Mouse (Mus musculus): ENCODE data around the gene Fhl2. TPM values are rescaled to one million over a fixed set of nuclear protein-coding genes. Genes with fewer than 3 reads are reported as not detected.

Fhl2 gene
- polyA plus RNA-seq, 1 experiment from 2014 or later, result 31.2 TPM

DNA sequence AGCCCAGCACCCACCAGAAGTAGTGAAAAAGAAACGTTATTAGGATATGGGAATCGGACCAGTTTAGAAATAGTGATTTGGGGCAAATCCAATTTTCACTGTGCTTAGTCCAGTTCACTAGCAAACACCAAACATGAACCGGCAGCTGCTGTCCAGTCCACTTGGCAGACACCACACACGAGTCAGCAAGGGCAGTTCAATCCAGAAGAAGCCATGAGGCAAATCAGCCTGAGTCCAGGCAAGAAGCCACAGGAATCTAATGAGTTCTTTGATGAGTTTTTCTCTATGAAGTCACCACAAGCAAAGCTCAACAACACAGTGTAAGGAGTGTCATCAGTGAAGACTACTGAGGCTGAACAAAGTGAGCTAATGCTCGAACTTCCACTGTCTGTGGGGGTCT is 26.3 kb upstream of the Fhl2 start:
- Histone ChIP-seq H3K9me3 (ENCODE audit: control insufficient read depth, low read length) (no peaks in the 10 kb centered on the region), H3K27ac (ENCODE audit: low read length) (no peak overlapping the region), H3K4me2 (ENCODE audit: low read depth, low read length) (no peak overlapping the region), H3K4me1 (replicated peaks; ENCODE audit: control insufficient read depth, insufficient read depth, low read length) (no peaks in the 10 kb centered on the region), H3K36me3 (ENCODE audit: control insufficient read depth, insufficient read depth, low read length) (no peaks in the 10 kb centered on the region), H3K27me3 (ENCODE audit: control insufficient read depth, insufficient read depth, low read depth, low read length) (no peaks in the 10 kb centered on the region), H3K4me3 (ENCODE audit: low read length) (no peak overlapping the region), H3K9ac (ENCODE audit: low read length) (no peak overlapping the region)
- ATAC-seq (ENCODE audit: low read depth), result no peak
- WGBS, result 62% methylated on average over 5 of the region's 5 CpGs

DNA sequence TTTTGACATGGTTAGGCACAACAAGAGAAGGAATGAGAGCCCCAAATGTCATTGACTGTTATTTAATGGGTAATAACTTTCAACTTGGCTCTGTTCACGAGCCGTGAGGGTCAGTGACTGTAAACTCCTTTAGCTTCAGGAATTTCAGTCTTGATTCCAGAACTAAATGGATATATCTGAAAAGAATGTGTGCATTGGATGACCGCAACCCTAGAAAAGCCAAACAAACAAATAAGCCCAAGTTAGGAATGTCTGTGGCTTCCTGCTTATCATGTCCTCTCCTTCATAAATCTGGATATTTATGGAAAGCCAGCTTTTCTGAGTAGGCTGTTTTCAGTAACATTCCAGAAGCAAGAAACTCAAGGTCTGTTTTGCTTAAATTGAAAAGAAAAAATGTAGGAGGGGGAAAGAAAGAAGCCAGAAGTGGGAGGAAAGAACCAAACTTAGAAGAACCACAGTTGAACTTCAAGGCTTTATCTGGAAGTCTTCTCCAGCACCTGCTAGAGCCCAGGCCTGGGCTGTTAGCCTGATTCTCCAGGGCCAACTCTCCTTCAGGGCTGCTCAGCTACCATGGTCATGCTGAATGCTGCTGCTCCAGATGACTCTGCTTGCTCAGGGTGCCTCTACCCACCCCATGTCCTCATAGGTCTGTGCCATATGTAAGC is 21.4 kb upstream of the Fhl2 start:
- Histone ChIP-seq H3K36me3 (ENCODE audit: control insufficient read depth, insufficient read depth, low read length) (no peaks in the 10 kb centered on the region), H3K4me3 (ENCODE audit: low read length) (no peak overlapping the region), H3K4me1 (replicated peaks; ENCODE audit: control insufficient read depth, insufficient read depth, low read length) (peaks cover 2% of the 10 kb centered on the region; the same call in 1 of the 2 replicates), H3K27me3 (ENCODE audit: control insufficient read depth, insufficient read depth, low read depth, low read length) (no peaks in the 10 kb centered on the region), H3K27ac (ENCODE audit: low read length) (no peak overlapping the region), H3K9me3 (ENCODE audit: control insufficient read depth, low read length) (no peaks in the 10 kb centered on the region), H3K4me2 (ENCODE audit: low read depth, low read length) (no peak overlapping the region), H3K9ac (ENCODE audit: low read length) (no peak overlapping the region)
- no peak for ATAC-seq (ENCODE audit: low read depth)
- WGBS, result 66% methylated on average over 3 of the region's 3 CpGs

DNA sequence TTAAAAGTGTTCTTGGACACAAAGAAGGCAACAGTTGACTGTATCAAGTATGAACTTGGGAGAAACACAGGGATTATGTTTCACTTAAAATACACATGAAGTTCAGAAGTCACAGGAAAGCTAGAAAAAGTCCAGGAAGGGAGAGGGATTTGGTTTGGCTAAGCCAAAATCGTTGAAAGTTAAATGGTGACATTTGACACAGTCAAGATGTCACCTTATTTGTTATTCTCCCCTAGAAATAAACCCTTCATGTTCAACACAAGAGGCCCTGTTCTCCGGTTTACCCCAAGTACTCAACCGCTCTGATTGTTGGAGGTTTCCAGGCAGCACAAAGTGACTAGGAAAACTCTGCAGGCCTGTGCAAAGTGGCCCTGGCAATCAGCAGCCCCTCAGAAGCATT is 18.8 kb upstream of the Fhl2 start:
- no peak overlapping the region for H3K27ac ChIP-seq (ENCODE audit: low read length)
- 0 out of 2 replicates have a peak, but pooled peaks have one; percentile 28 for ATAC-seq (ENCODE audit: low read depth)

GRCm38 (mm10) chr1:43211274-43211673 is 14.5 kb upstream of the Fhl2 start:
- no peak overlapping the region for H3K4me2 ChIP-seq (ENCODE audit: low read depth, low read length)

More for the DNA sequence above, 18.8 kb upstream of the Fhl2 start:
- Histone ChIP-seq H3K9me3 (ENCODE audit: control insufficient read depth, low read length) (no peaks in the 10 kb centered on the region), H3K4me2 (ENCODE audit: low read depth, low read length) (no peak overlapping the region), H3K4me1 (replicated peaks; ENCODE audit: control insufficient read depth, insufficient read depth, low read length) (peaks cover 2% of the 10 kb centered on the region; the same call in 1 of the 2 replicates), H3K9ac (ENCODE audit: low read length) (no peak overlapping the region), H3K4me3 (ENCODE audit: low read length) (no peak overlapping the region), H3K36me3 (ENCODE audit: control insufficient read depth, insufficient read depth, low read length) (no peaks in the 10 kb centered on the region), H3K27me3 (ENCODE audit: control insufficient read depth, insufficient read depth, low read depth, low read length) (no peaks in the 10 kb centered on the region)
- WGBS, result 26% methylated on average over 3 of the region's 3 CpGs

GRCm38 (mm10) chr1:43210285-43210684 is 13.5 kb upstream of the Fhl2 start:
- no peak overlapping the region for H3K4me2 ChIP-seq (ENCODE audit: low read depth, low read length)
- H3K9me3 ChIP-seq (ENCODE audit: control insufficient read depth, low read length), result no peaks in the 10 kb centered on the region
- 75% methylated on average over 9 of the region's 9 CpGs for WGBS
- H3K27me3 ChIP-seq (ENCODE audit: control insufficient read depth, insufficient read depth, low read depth, low read length), result no peaks in the 10 kb centered on the region
- no peaks in the 10 kb centered on the region for H3K36me3 ChIP-seq (ENCODE audit: control insufficient read depth, insufficient read depth, low read length)
- no peak overlapping the region for H3K27ac ChIP-seq (ENCODE audit: low read length)
- H3K4me3 ChIP-seq (ENCODE audit: low read length), result no peak overlapping the region
- H3K4me1 ChIP-seq (replicated peaks; ENCODE audit: control insufficient read depth, insufficient read depth, low read length), result no peaks in the 10 kb centered on the region
- H3K9ac ChIP-seq (ENCODE audit: low read length), result no peak overlapping the region
- ATAC-seq (ENCODE audit: low read depth), result no peak

More at GRCm38 (mm10) chr1:43211274-43211673, 14.5 kb upstream of the Fhl2 start:
- Histone ChIP-seq H3K4me3 (ENCODE audit: low read length) (no peak overlapping the region), H3K4me1 (replicated peaks; ENCODE audit: control insufficient read depth, insufficient read depth, low read length) (peaks cover 2% of the 10 kb centered on the region; the same call in 1 of the 2 replicates), H3K36me3 (ENCODE audit: control insufficient read depth, insufficient read depth, low read length) (no peaks in the 10 kb centered on the region), H3K9me3 (ENCODE audit: control insufficient read depth, low read length) (no peaks in the 10 kb centered on the region), H3K27ac (ENCODE audit: low read length) (no peak overlapping the region), H3K27me3 (ENCODE audit: control insufficient read depth, insufficient read depth, low read depth, low read length) (no peaks in the 10 kb centered on the region), H3K9ac (ENCODE audit: low read length) (no peak overlapping the region)
- ATAC-seq (ENCODE audit: low read depth), result peak; percentile 43; the same call in 1 of the 2 replicates
- WGBS, result 9% methylated on average over 1 of the region's 1 CpGs

GRCm38 (mm10) chr1:43207147-43207546 is 10.4 kb upstream of the Fhl2 start:
- H3K36me3 ChIP-seq (ENCODE audit: control insufficient read depth, insufficient read depth, low read length), result no peaks in the 10 kb centered on the region
- 83% methylated on average over 1 of the region's 1 CpGs for WGBS
- no peak for ATAC-seq (ENCODE audit: low read depth)

GRCm38 (mm10) chr1:43203282-43203681 is 6.5 kb upstream of the Fhl2 start:
- no peak overlapping the region for H3K9ac ChIP-seq (ENCODE audit: low read length)
- H3K4me1 ChIP-seq (replicated peaks; ENCODE audit: control insufficient read depth, insufficient read depth, low read length), result no peaks in the 10 kb centered on the region
- no peaks in the 10 kb centered on the region for H3K9me3 ChIP-seq (ENCODE audit: control insufficient read depth, low read length)
- 11% methylated on average over 5 of the region's 5 CpGs for WGBS
- no peak overlapping the region for H3K4me3 ChIP-seq (ENCODE audit: low read length)
- no peaks in the 10 kb centered on the region for H3K36me3 ChIP-seq (ENCODE audit: control insufficient read depth, insufficient read depth, low read length)
- H3K27me3 ChIP-seq (ENCODE audit: control insufficient read depth, insufficient read depth, low read depth, low read length), result no peaks in the 10 kb centered on the region
- no peak for ATAC-seq (ENCODE audit: low read depth)
- H3K4me2 ChIP-seq (ENCODE audit: low read depth, low read length), result no peak overlapping the region
- no peak overlapping the region for H3K27ac ChIP-seq (ENCODE audit: low read length)

More at GRCm38 (mm10) chr1:43207147-43207546, 10.4 kb upstream of the Fhl2 start:
- Histone ChIP-seq H3K27me3 (ENCODE audit: control insufficient read depth, insufficient read depth, low read depth, low read length) (no peaks in the 10 kb centered on the region), H3K4me2 (ENCODE audit: low read depth, low read length) (no peak overlapping the region), H3K9me3 (ENCODE audit: control insufficient read depth, low read length) (no peaks in the 10 kb centered on the region), H3K4me1 (replicated peaks; ENCODE audit: control insufficient read depth, insufficient read depth, low read length) (no peaks in the 10 kb centered on the region), H3K27ac (ENCODE audit: low read length) (no peak overlapping the region), H3K4me3 (ENCODE audit: low read length) (no peak overlapping the region), H3K9ac (ENCODE audit: low read length) (no peak overlapping the region)

DNA sequence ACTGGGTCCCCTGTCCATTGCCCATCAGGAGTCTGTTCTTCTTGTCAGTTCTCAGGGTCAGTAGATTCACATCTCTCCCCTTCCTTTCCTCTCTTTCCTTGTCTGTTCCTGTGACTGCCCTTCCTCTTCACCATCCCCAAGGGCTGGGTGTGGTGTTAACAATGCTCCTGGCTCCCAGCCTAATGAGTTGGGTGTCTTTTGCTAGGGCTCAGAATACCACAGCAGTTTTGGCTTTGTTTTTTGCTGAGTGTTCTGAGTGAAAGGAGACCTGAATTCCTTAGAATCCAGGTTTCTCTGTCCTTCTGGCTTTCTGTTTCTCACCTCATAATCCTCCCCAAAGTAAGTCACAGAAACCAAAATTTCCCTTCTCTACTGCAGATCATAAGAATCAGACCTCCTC is 5.4 kb upstream of the Fhl2 start:
- no peaks in the 10 kb centered on the region for H3K36me3 ChIP-seq (ENCODE audit: control insufficient read depth, insufficient read depth, low read length)
- H3K9ac ChIP-seq (ENCODE audit: low read length), result no peak overlapping the region
- no peaks in the 10 kb centered on the region for H3K27me3 ChIP-seq (ENCODE audit: control insufficient read depth, insufficient read depth, low read depth, low read length)
- no peaks in the 10 kb centered on the region for H3K9me3 ChIP-seq (ENCODE audit: control insufficient read depth, low read length)
- no peak for ATAC-seq (ENCODE audit: low read depth)
- no peak overlapping the region for H3K27ac ChIP-seq (ENCODE audit: low read length)
- no peaks in the 10 kb centered on the region for H3K4me1 ChIP-seq (replicated peaks; ENCODE audit: control insufficient read depth, insufficient read depth, low read length)
- H3K4me2 ChIP-seq (ENCODE audit: low read depth, low read length), result no peak overlapping the region
- no peak overlapping the region for H3K4me3 ChIP-seq (ENCODE audit: low read length)

DNA sequence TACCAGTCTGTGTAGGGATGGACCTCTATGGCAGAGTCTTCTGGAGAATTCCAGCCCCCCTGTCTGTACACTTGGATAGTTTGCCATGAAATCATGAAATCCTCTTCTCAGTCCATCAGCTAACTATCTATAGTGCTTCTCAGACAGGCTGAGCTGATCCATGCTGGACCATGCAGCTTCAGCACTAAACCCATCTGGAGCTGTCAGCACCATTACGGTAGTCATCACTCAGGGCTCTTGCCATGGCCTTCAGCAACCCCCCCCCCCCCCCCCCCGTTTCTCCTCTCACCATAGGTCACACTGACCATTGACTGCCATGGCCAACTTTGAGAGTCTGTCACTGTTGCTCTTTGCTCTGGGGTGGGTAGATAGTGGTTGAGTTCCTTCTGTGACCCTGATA is 5.0 kb upstream of the Fhl2 start:
- no peaks in the 10 kb centered on the region for H3K4me1 ChIP-seq (replicated peaks; ENCODE audit: control insufficient read depth, insufficient read depth, low read length)
- no peak for ATAC-seq (ENCODE audit: low read depth)
- H3K9me3 ChIP-seq (ENCODE audit: control insufficient read depth, low read length), result no peaks in the 10 kb centered on the region
- no peak overlapping the region for H3K9ac ChIP-seq (ENCODE audit: low read length)
- H3K36me3 ChIP-seq (ENCODE audit: control insufficient read depth, insufficient read depth, low read length), result no peaks in the 10 kb centered on the region
- whole genome bisulfite sequencing, result 75% methylated on average over 2 of the region's 2 CpGs
- no peaks in the 10 kb centered on the region for H3K27me3 ChIP-seq (ENCODE audit: control insufficient read depth, insufficient read depth, low read depth, low read length)
- no peak overlapping the region for H3K27ac ChIP-seq (ENCODE audit: low read length)
- no peak overlapping the region for H3K4me3 ChIP-seq (ENCODE audit: low read length)
- H3K4me2 ChIP-seq (ENCODE audit: low read depth, low read length), result no peak overlapping the region
